Mouse (Mus musculus): ENCODE results near the gene Sptbn4.

Gene Sptbn4

GRCm38 (mm10) chr7:27339519-27339918 lies 108.0 kb downstream of the Sptbn4 start:
- DNase-seq: no peak

- DNase-seq: no peak
These were observed 108.4 kb downstream of the Sptbn4 start for GRCm38 (mm10) chr7:27339114-27339513.

GRCm38 (mm10) chr7:27337175-27337853 lies 110.2 kb downstream of the Sptbn4 start, which contains the start of gene Ltbp4:
Gene Ltbp4, minus strand, starts transcription at chr7:27337692.
- no peak for DNase-seq

- peak; percentile 90 for DNase-seq
These were observed 111.3 kb downstream of the Sptbn4 start for GRCm38 (mm10) chr7:27335928-27336823.

- DNase-seq: no peak
These were observed 112.3 kb downstream of the Sptbn4 start for GRCm38 (mm10) chr7:27335011-27335720.

GRCm38 (mm10) chr7:27334405-27334911 lies 113.0 kb downstream of the Sptbn4 start:
- no peak for DNase-seq

- no peak for DNase-seq
These were observed 114.1 kb downstream of the Sptbn4 start for GRCm38 (mm10) chr7:27333316-27333941.

- peak; percentile 74 for DNase-seq
These were observed 114.9 kb downstream of the Sptbn4 start for GRCm38 (mm10) chr7:27332353-27333199.

- DNase-seq: no peak
These were observed 115.6 kb downstream of the Sptbn4 start for GRCm38 (mm10) chr7:27331854-27332253.

- DNase-seq: no peak
These were observed 116.0 kb downstream of the Sptbn4 start for GRCm38 (mm10) chr7:27331541-27331851.

GRCm38 (mm10) chr7:27330709-27331540 lies 116.6 kb downstream of the Sptbn4 start:
- DNase-seq: no peak

- no peak for DNase-seq
These were observed 117.5 kb downstream of the Sptbn4 start for GRCm38 (mm10) chr7:27329981-27330380.

- DNase-seq: peak; percentile 78
These were observed 118.0 kb downstream of the Sptbn4 start for GRCm38 (mm10) chr7:27329326-27329947.

- DNase-seq: no peak
These were observed 118.8 kb downstream of the Sptbn4 start for GRCm38 (mm10) chr7:27328648-27329047.

GRCm38 (mm10) chr7:27328161-27328560 lies 119.3 kb downstream of the Sptbn4 start:
- DNase-seq: no peak

- no peak for DNase-seq
These were observed 120.0 kb downstream of the Sptbn4 start for GRCm38 (mm10) chr7:27327500-27327899.

- DNase-seq: peak; percentile 49
These were observed 121.2 kb downstream of the Sptbn4 start for GRCm38 (mm10) chr7:27326101-27326880.

GRCm38 (mm10) chr7:27325697-27326096 lies 121.8 kb downstream of the Sptbn4 start:
- DNase-seq: peak; percentile 52

- DNase-seq: no peak
These were observed 122.6 kb downstream of the Sptbn4 start for GRCm38 (mm10) chr7:27324928-27325327.

- DNase-seq: no peak
These were observed 123.3 kb downstream of the Sptbn4 start for GRCm38 (mm10) chr7:27324161-27324560.

Measured in cerebellum, adult 8-10 months (tissue).